Mouse (Mus musculus) heart, embryonic 13.5 days (tissue): ENCODE data around the gene Rgl2. TPM values are rescaled to one million over a fixed set of nuclear protein-coding genes. Genes with fewer than 3 reads are reported as not detected.
A peak's percentile ranks its signal among the peaks of the same experiment; 100 is the strongest.
"Not testable (repeated sequence)": the region's sequence is repeated elsewhere in the genome, so short reads cannot be mapped to it uniquely, and the experiment has no call there.

Source experiments
- ATAC-seq: fragments of 200-750 bp; cut with Nextera tagmentation; 2 replicates; pipeline ENCODE4 v1.8.0; 2017; ENCODE audit warnings: moderate TSS enrichment; ENCODE audit not compliant: insufficient number of reproducible peaks, low FRiP score, low TSS enrichment; ENCODE audit errors: extremely low read depth
- H3K27ac ChIP-seq: fragments of 300-500 bp; sonication (generic); replicated peaks from 2 replicates; pipeline ENCODE4 v1.5.1; 2015; ENCODE audit warnings: moderate library complexity, mild to moderate bottlenecking, inconsistent platforms
- H3K27me3 ChIP-seq: fragments of 300-500 bp; sonication (generic); replicated peaks from 2 replicates; pipeline ENCODE4 v1.6.1; 2015; ENCODE audit warnings: mild to moderate bottlenecking, inconsistent platforms
- H3K36me3 ChIP-seq: fragments of 300-500 bp; sonication (generic); 2 replicates; pipeline ENCODE4 v1.6.1; 2015; ENCODE audit warnings: mild to moderate bottlenecking, inconsistent platforms
- H3K4me1 ChIP-seq: fragments of 300-500 bp; sonication (generic); 2 replicates; pipeline ENCODE4 v1.6.1; 2015; ENCODE audit warnings: inconsistent platforms
- H3K4me2 ChIP-seq: fragments of 300-500 bp; sonication (generic); 2 replicates; pipeline ENCODE4 v1.6.1; 2015; ENCODE audit warnings: inconsistent platforms, mild to moderate bottlenecking, moderate library complexity
- H3K4me3 ChIP-seq: fragments of 300-500 bp; sonication (generic); 2 replicates; pipeline ENCODE4 v1.5.1; 2015; ENCODE audit warnings: moderate library complexity, mild to moderate bottlenecking, inconsistent platforms
- H3K9ac ChIP-seq: fragments of 300-500 bp; sonication (generic); 2 replicates; pipeline ENCODE4 v1.6.1; 2015; ENCODE audit warnings: inconsistent platforms, mild to moderate bottlenecking, moderate library complexity
- H3K9me3 ChIP-seq: fragments of 300-500 bp; sonication (generic); 2 replicates; pipeline ENCODE4 v1.6.1; 2016; ENCODE audit warnings: inconsistent platforms
- WGBS: fragments of 180-500 bp; shearing (Covaris S2); methylation state at CpG from one replicate; pipeline ENCODE4 v1.1.7; 2015; ENCODE audit warnings: mixed read lengths; 5-methylcytosine and 5-hydroxymethylcytosine counted together
- polyA plus RNA-seq: library from polyadenylated mRNA; unstranded; fragments of >200 nt; fragmentation: Nextera tagmentation; extraction: Ambion mirVana; gene quantifications from 2 replicates; pipeline ENCODE4 v1.2.1, GENCODE M21; 2015

The Rgl2 gene
- polyA plus RNA-seq, 1 experiment from 2014 or later = 32.6 TPM

GRCm38 (mm10) chr17:33940206-33940805 is 11.0 kb downstream of the Rgl2 start, which contains the start of the genes Pfdn6 and Wdr46:
Gene Pfdn6 (minus strand): TSS chr17:33940343.
Gene Wdr46 (plus strand): TSS chr17:33940660.
- H3K27ac ChIP-seq = peak within 1 kb of the TSS; percentile 28; the same call in 1 of the 2 replicates
- under 1% methylated on average over 36 of the region's 36 CpGs for WGBS
- H3K27me3 ChIP-seq = no peaks in the 10 kb centered on the region
- H3K9ac ChIP-seq = peak within 1 kb of the TSS; percentile 97
- peaks cover 67% of the 10 kb centered on the region for H3K36me3 ChIP-seq
- H3K4me3 ChIP-seq = peak within 1 kb of the TSS; percentile 92
- H3K9me3 ChIP-seq = no peaks in the 10 kb centered on the region
- H3K4me1 ChIP-seq = peaks cover 23% of the 10 kb centered on the region
- peak within 1 kb of the TSS; percentile 95 for H3K4me2 ChIP-seq
- ATAC-seq = peak; percentile 64; the same call in 1 of the 2 replicates

GRCm38 (mm10) chr17:33940981-33941380 is 11.6 kb downstream of the Rgl2 start:
- WGBS = 1% methylated on average over 26 of the region's 26 CpGs
- H3K27ac ChIP-seq = no peak overlapping the region
- peak overlapping the region; percentile 95 for H3K4me2 ChIP-seq
- H3K4me1 ChIP-seq = peaks cover 23% of the 10 kb centered on the region
- no peaks in the 10 kb centered on the region for H3K9me3 ChIP-seq
- H3K27me3 ChIP-seq = no peaks in the 10 kb centered on the region
- peak overlapping the region; percentile 97 for H3K9ac ChIP-seq
- H3K36me3 ChIP-seq = peaks cover 67% of the 10 kb centered on the region
- peak overlapping the region; percentile 92 for H3K4me3 ChIP-seq
- no peak for ATAC-seq

- Histone ChIP-seq H3K27me3 (no peaks in the 10 kb centered on the region), H3K9me3 (no peaks in the 10 kb centered on the region), H3K27ac (no peak overlapping the region), H3K4me2 (peak overlapping the region; percentile 95), H3K4me1 (peaks cover 23% of the 10 kb centered on the region), H3K9ac (peak overlapping the region; percentile 97), H3K36me3 (peaks cover 67% of the 10 kb centered on the region), H3K4me3 (peak overlapping the region; percentile 92)
- WGBS = 50% methylated on average over 19 of the region's 19 CpGs
- ATAC-seq = no peak
These were observed 12.0 kb downstream of the Rgl2 start for GRCm38 (mm10) chr17:33941381-33941780.

- Histone ChIP-seq H3K36me3 (peaks cover 63% of the 10 kb centered on the region), H3K27ac (no peak overlapping the region), H3K4me2 (no peak overlapping the region), H3K27me3 (no peaks in the 10 kb centered on the region), H3K4me3 (no peak overlapping the region), H3K4me1 (peaks cover 23% of the 10 kb centered on the region), H3K9me3 (no peaks in the 10 kb centered on the region), H3K9ac (no peak overlapping the region)
- no peak for ATAC-seq
- WGBS = 93% methylated on average over 15 of the region's 15 CpGs
These were observed 14.1 kb downstream of the Rgl2 start for GRCm38 (mm10) chr17:33943454-33943853.

- Histone ChIP-seq H3K4me3 (no peak overlapping the region), H3K9ac (no peak overlapping the region), H3K27me3 (no peaks in the 10 kb centered on the region), H3K27ac (no peak overlapping the region), H3K36me3 (peaks cover 82% of the 10 kb centered on the region), H3K4me2 (no peak overlapping the region), H3K9me3 (no peaks in the 10 kb centered on the region), H3K4me1 (peaks cover 31% of the 10 kb centered on the region)
- WGBS = 83% methylated on average over 10 of the region's 10 CpGs
- ATAC-seq = no peak
These were observed 18.2 kb downstream of the Rgl2 start for GRCm38 (mm10) chr17:33947430-33948089.

- H3K9me3 ChIP-seq = no peaks in the 10 kb centered on the region
- no peak overlapping the region for H3K4me3 ChIP-seq
- WGBS = 86% methylated on average over 22 of the region's 22 CpGs
- no peaks in the 10 kb centered on the region for H3K27me3 ChIP-seq
- no peak overlapping the region; the same call in 1 of the 2 replicates for H3K9ac ChIP-seq
- no peak for ATAC-seq
- H3K4me2 ChIP-seq = no peak overlapping the region
- peaks cover 38% of the 10 kb centered on the region for H3K4me1 ChIP-seq
- peaks cover 82% of the 10 kb centered on the region for H3K36me3 ChIP-seq
- H3K27ac ChIP-seq = no peak overlapping the region
These were observed 19.0 kb downstream of the Rgl2 start for GRCm38 (mm10) chr17:33948090-33948904.

GRCm38 (mm10) chr17:33948905-33949537 is 19.7 kb downstream of the Rgl2 start:
- Histone ChIP-seq H3K4me1 (peaks cover 45% of the 10 kb centered on the region), H3K9me3 (no peaks in the 10 kb centered on the region), H3K27ac (no peak overlapping the region), H3K4me2 (no peak overlapping the region), H3K9ac (no peak overlapping the region), H3K27me3 (no peaks in the 10 kb centered on the region), H3K4me3 (no peak overlapping the region), H3K36me3 (peaks cover 82% of the 10 kb centered on the region)
- no peak for ATAC-seq
- 88% methylated on average over 19 of the region's 19 CpGs for WGBS

GRCm38 (mm10) chr17:33950131-33950625 is 20.8 kb downstream of the Rgl2 start:
- H3K4me2 ChIP-seq = peak overlapping the region; percentile 99
- H3K4me1 ChIP-seq = peaks cover 53% of the 10 kb centered on the region
- WGBS = 71% methylated on average over 10 of the region's 10 CpGs
- peak overlapping the region; percentile 91; the same call in 1 of the 2 replicates for H3K27ac ChIP-seq
- H3K27me3 ChIP-seq = no peaks in the 10 kb centered on the region
- ATAC-seq = no peak
- peaks cover 79% of the 10 kb centered on the region for H3K36me3 ChIP-seq
- no peaks in the 10 kb centered on the region for H3K9me3 ChIP-seq
- H3K4me3 ChIP-seq = peak overlapping the region; percentile 61
- peak overlapping the region; percentile 81 for H3K9ac ChIP-seq

- Histone ChIP-seq H3K4me2 (peak within 1 kb of the TSS; percentile 99), H3K27ac (peak within 1 kb of the TSS; percentile 91), H3K36me3 (peaks cover 68% of the 10 kb centered on the region), H3K9ac (peak within 1 kb of the TSS; percentile 81), H3K27me3 (no peaks in the 10 kb centered on the region), H3K4me1 (peaks cover 54% of the 10 kb centered on the region), H3K9me3 (no peaks in the 10 kb centered on the region), H3K4me3 (peak within 1 kb of the TSS; percentile 61)
- peak; percentile 31; the same call in 1 of the 2 replicates for ATAC-seq
- WGBS = under 1% methylated on average over 45 of the region's 45 CpGs
These were observed 21.9 kb downstream of the Rgl2 start, which contains the start of gene B3galt4 for GRCm38 (mm10) chr17:33951021-33951946. Gene B3galt4 (minus strand): TSS chr17:33951488.

- not testable (repeated sequence) for H3K9me3 ChIP-seq, ATAC-seq, H3K27me3 ChIP-seq
- Histone ChIP-seq H3K4me3 (peak overlapping the region; percentile 61), H3K4me1 (peaks cover 60% of the 10 kb centered on the region), H3K36me3 (peaks cover 63% of the 10 kb centered on the region), H3K27ac (peak overlapping the region; percentile 91), H3K4me2 (peak overlapping the region; percentile 99), H3K9ac (peak overlapping the region; percentile 81)
- 70% methylated on average over 13 of the region's 13 CpGs for WGBS
These were observed 22.7 kb downstream of the Rgl2 start for GRCm38 (mm10) chr17:33952015-33952414.
